Mouse (Mus musculus) embryonic fibroblast, embryonic 13.5 days (primary cell): ENCODE measurements around the gene Trpm8.

ENCODE experiments used
- CTCF ChIP-seq: IDR thresholded peaks from 2 replicates; pipeline ENCODE4 v1.5.1; 2011; ENCODE audit warnings: mild to moderate bottlenecking, control low read depth, low read length, moderate library complexity, borderline replicate concordance; ENCODE audit not compliant: insufficient read depth
- POLR2A ChIP-seq: IDR thresholded peaks from 2 replicates; pipeline ENCODE4 v1.6.1; 2011; ENCODE audit warnings: low read depth, mild to moderate bottlenecking, control low read depth, low read length, moderate library complexity

DNA sequence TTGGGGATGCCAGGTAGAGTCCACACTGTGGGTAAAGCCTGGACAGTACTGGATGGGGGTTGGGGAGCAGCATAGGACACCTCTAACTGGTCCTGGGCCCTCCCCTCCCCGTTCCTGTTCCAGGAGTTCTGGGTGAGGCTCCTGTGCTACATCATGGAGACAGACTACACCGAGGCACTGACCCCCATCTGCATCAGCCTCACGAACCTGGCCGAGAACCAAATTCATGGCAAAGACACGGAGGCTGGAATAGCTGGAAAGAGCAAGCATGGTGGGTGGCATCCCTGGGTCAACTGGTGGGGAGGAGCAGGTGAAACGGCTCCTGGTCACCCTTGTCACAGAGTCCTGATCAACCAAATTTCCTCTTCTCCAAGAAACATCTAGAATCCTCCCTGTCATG, 38.7 kb upstream of the Trpm8 start:
- TF ChIP-seq CTCF (no peak), POLR2A (no peak)
